Mouse (Mus musculus) heart, adult 2 months (tissue): Measurements from ENCODE around the gene Tec. TPM values are rescaled to one million over a fixed set of nuclear protein-coding genes. Genes with fewer than 3 reads are reported as not detected.
"Not testable (repeated sequence)": the region's sequence is repeated elsewhere in the genome, so short reads cannot be mapped to it uniquely, and the experiment has no call there.

ENCODE experiments used
- DNase-seq, 2 experiments: peaks; one replicate each; pipeline ENCODE4 v3.0.0; 2021
- H3K27ac ChIP-seq: fragments of 200-600 bp; 2 replicates; pipeline ENCODE4 v1.8.1; 2022
- H3K27me3 ChIP-seq: fragments of 200-500 bp; 2 replicates; pipeline ENCODE4 v1.6.1; 2012; ENCODE audit warnings: mild to moderate bottlenecking, low read length, inconsistent platforms, mixed read lengths; ENCODE audit not compliant: control insufficient read depth, insufficient read depth
- H3K36me3 ChIP-seq: fragments of 200-500 bp; 2 replicates; pipeline ENCODE4 v1.6.1; 2012; ENCODE audit warnings: low read length, inconsistent platforms; ENCODE audit not compliant: control insufficient read depth, insufficient read depth
- H3K4me1 ChIP-seq: fragments of 200-500 bp; 2 replicates; pipeline ENCODE4 v1.6.1; 2011; ENCODE audit warnings: low read length; ENCODE audit not compliant: control insufficient read depth, insufficient read depth
- H3K4me3 ChIP-seq: fragments of 200-600 bp; 2 replicates; pipeline ENCODE4 v1.8.1; 2022
- H3K79me2 ChIP-seq: fragments of 200-500 bp; replicated peaks from 2 replicates; pipeline ENCODE4 v1.6.1; 2012; ENCODE audit warnings: mild to moderate bottlenecking, inconsistent platforms, low read length, moderate library complexity, mixed read lengths; ENCODE audit not compliant: control insufficient read depth, insufficient read depth
- H3K9ac ChIP-seq: fragments of 200-500 bp; 2 replicates; pipeline ENCODE4 v1.6.1; 2012; ENCODE audit warnings: low read depth, mild to moderate bottlenecking, control low read depth, inconsistent platforms, low read length, mixed read lengths
- CTCF ChIP-seq: fragments of 200-600 bp; IDR thresholded peaks from 2 replicates; pipeline ENCODE4 v1.8.1; 2022; ENCODE audit warnings: antibody characterized with exemption, mild to moderate bottlenecking, moderate library complexity
- EP300 ChIP-seq: fragments of 200-500 bp; IDR thresholded peaks from 2 replicates; pipeline ENCODE4 v1.6.1; 2011; ENCODE audit warnings: low read depth, low read length, control low read depth; ENCODE audit not compliant: insufficient read depth
- POLR2A ChIP-seq: fragments of 200-500 bp; IDR thresholded peaks from 2 replicates; pipeline ENCODE4 v1.6.1; 2011; ENCODE audit warnings: mild to moderate bottlenecking, low read depth, low read length, control low read depth; ENCODE audit not compliant: insufficient read depth
- WGBS: fragments of 180-500 bp; shearing (Covaris S2); methylation state at CpG from one replicate; pipeline ENCODE4 v1.1.7; 2018; 5-methylcytosine and 5-hydroxymethylcytosine counted together
- intact Hi-C: fragments of 180-260 bp; cut with DNase I; formaldehyde crosslinking; loops from one replicate; pipeline ENCODE4 v1.15.1; 2025
- polyA plus RNA-seq: library from polyadenylated mRNA; depleted of rRNA; stranded (reverse); fragments of >200 nt; gene quantifications from 2 replicates; pipeline ENCODE4 v1.2.3, GENCODE M21; 2012
- total RNA-seq, 2 experiments: library from RNA; stranded (reverse); gene quantifications; 2 replicates each; pipeline ENCODE4 v1.2.3; 2021

Tec gene
- total and polyA plus RNA-seq, 3 experiments: 5.7 to 13.8 (median 12.8) TPM

GRCm38 (mm10) chr5:72820036-72820640 is 48.1 kb downstream of the Tec start:
- no peak overlapping the region for H3K4me3 ChIP-seq
- H3K27ac ChIP-seq: no peak overlapping the region
- WGBS: 68% methylated on average over 8 of the region's 8 CpGs
- H3K4me1 ChIP-seq: peaks cover 4% of the 10 kb centered on the region; the same call in 1 of the 2 replicates
- peaks cover 2% of the 10 kb centered on the region; the same call in 1 of the 2 replicates for H3K79me2 ChIP-seq
- H3K36me3 ChIP-seq: no peaks in the 10 kb centered on the region
- no peak overlapping the region for H3K9ac ChIP-seq
- TF ChIP-seq CTCF (no peak), POLR2A (no peak), EP300 (no peak)
- intact Hi-C loops: no loop called here
- no peaks in the 10 kb centered on the region for H3K27me3 ChIP-seq
- no peak for DNase-seq

DNA sequence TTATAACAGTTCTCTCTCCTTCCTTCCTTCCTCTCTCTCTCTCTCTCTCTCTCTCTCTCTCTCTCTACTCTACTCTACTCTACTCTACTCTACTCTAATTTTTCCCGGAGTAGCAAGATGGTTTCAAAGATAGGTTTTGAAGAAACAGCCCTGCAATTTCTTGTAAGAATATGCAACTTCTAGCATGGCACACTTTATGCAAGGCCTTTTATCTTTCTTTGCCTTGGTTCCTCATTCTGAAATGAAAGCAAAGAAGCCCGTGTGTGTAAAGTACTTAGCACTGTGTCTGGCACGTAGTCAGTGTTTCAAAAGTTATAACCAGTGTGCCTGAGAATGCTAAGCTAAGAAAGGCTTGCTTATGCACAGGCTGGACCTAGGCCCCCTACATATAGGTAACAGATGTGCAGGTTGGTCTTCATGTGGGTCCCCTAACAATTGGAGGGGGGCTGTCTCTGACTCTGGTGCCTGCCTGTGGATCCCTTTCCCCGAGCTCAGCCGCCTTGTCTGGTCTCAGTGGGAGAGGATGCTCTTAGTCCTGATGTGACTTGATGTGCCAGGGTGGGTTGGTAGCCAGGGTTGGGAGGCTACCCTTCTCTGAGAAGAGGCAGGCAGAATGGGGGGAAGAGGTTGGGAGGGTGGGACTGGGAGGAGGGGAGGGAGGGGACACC is 49.6 kb downstream of the Tec start:
- intact Hi-C loops: no loop called here
- Histone ChIP-seq H3K4me3 (no peak overlapping the region), H3K9ac (no peak overlapping the region), H3K4me1 (peaks cover 4% of the 10 kb centered on the region; the same call in 1 of the 2 replicates), H3K27ac (no peak overlapping the region), H3K36me3 (no peaks in the 10 kb centered on the region), H3K79me2 (peaks cover 2% of the 10 kb centered on the region; the same call in 1 of the 2 replicates), H3K27me3 (no peaks in the 10 kb centered on the region)
- 83% methylated on average over 5 of the region's 5 CpGs for WGBS
- no peak for TF ChIP-seq EP300
- TF ChIP-seq CTCF: no peak
- TF ChIP-seq POLR2A: no peak
- no peak for DNase-seq

GRCm38 (mm10) chr5:72817523-72818091 is 50.7 kb downstream of the Tec start:
- no peaks in the 10 kb centered on the region for H3K27me3 ChIP-seq
- no peak overlapping the region for H3K9ac ChIP-seq
- intact Hi-C loops: no loop called here
- H3K4me3 ChIP-seq: no peak overlapping the region
- peaks cover 2% of the 10 kb centered on the region; the same call in 1 of the 2 replicates for H3K79me2 ChIP-seq
- TF ChIP-seq CTCF (no peak), EP300 (no peak)
- WGBS: 46% methylated on average over 10 of the region's 10 CpGs
- no peaks in the 10 kb centered on the region for H3K36me3 ChIP-seq
- H3K27ac ChIP-seq: no peak overlapping the region
- DNase-seq: peak; percentile 33 to 39
- peaks cover 4% of the 10 kb centered on the region; the same call in 1 of the 2 replicates for H3K4me1 ChIP-seq

DNA sequence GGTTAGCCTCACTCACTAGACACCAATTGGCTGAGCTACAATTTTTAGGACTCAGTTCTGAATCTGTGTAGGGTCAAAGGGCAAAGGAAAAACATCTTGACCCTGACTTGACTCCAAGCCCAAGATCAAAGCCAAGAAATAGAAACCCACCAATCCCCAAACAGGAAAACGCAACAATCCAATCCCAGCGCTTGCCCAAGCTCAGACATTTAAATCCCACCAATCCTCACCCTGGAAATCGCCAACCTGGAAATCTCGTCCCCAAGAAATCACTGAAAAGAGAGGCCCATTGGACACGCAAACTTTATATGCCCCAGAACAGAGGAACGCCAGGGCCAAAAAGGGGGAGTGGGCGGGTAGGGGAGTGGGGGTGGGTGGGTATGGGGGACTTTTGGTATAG is 51.3 kb downstream of the Tec start:
- H3K4me3 ChIP-seq, DNase-seq, H3K9ac ChIP-seq, H3K27ac ChIP-seq, H3K4me1 ChIP-seq, H3K27me3 ChIP-seq, H3K36me3 ChIP-seq, H3K79me2 ChIP-seq, intact Hi-C loops: not testable (repeated sequence)
- WGBS: 91% methylated on average over 7 of the region's 7 CpGs

DNA sequence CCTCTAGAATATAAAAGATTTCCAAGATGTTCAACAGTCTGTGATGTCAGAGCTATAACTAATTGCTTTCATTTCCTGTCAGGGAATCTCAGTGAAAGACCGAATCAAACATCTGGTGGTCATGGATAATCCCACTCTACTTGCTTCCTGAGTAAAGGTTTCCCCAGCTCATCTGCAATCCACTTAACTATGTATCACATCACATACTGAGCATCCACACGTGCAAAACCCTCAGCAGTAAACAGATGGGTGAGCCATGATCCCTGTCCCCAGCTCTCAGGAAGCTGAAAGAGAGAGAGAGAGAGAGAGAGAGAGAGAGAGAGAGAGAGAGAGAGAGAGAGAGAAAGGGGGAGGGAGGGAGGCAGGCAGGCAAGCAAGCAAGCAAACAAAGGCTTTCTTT is 51.8 kb downstream of the Tec start:
- H3K79me2 ChIP-seq: peaks cover 4% of the 10 kb centered on the region; the same call in 1 of the 2 replicates
- no peaks in the 10 kb centered on the region for H3K27me3 ChIP-seq
- no peak for DNase-seq
- TF ChIP-seq EP300 (no peak), CTCF (no peak), POLR2A (no peak)
- H3K27ac ChIP-seq: no peak overlapping the region
- intact Hi-C loops: no loop called here
- H3K4me1 ChIP-seq: peaks cover 4% of the 10 kb centered on the region; the same call in 1 of the 2 replicates
- 30% methylated on average over 2 of the region's 2 CpGs for WGBS
- H3K36me3 ChIP-seq: no peaks in the 10 kb centered on the region
- no peak overlapping the region for H3K4me3 ChIP-seq
- H3K9ac ChIP-seq: no peak overlapping the region

DNA sequence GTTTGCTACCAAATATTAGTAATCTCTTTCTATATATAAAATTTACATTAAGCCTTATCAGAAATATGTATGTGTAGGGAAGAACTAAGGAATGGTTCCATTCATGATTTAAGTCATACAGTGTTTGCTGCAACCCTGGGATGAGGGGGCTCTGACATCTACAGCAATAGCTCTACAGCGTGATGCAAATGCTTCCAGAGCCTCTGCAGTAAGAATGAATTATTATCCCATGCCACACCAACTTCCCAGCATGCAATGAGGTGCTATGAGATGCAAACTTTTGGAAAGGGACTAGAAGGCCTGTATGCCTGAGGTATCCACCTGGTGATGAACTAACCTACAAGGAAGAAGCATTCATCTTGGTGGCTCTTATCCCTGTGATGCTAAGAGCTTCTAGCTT is 52.2 kb downstream of the Tec start:
- Histone ChIP-seq H3K4me1 (peaks cover 4% of the 10 kb centered on the region; the same call in 1 of the 2 replicates), H3K9ac (no peak overlapping the region), H3K36me3 (no peaks in the 10 kb centered on the region), H3K27me3 (no peaks in the 10 kb centered on the region), H3K79me2 (peaks cover 3% of the 10 kb centered on the region; the same call in 1 of the 2 replicates), H3K4me3 (no peak overlapping the region), H3K27ac (no peak overlapping the region)
- no peak for DNase-seq
- 81% methylated on average over 1 of the region's 1 CpGs for WGBS
- TF ChIP-seq CTCF (no peak), EP300 (no peak), POLR2A (no peak)
- intact Hi-C loops: no loop called here
